Mouse (Mus musculus) limb, embryonic 11.5 days (tissue): Measurements from ENCODE around the gene Tmem19. TPM values are rescaled to one million over a fixed set of nuclear protein-coding genes. Genes with fewer than 3 reads are reported as not detected.

Experiments
- ATAC-seq: fragments of 200-750 bp; cut with Nextera tagmentation; 2 replicates; pipeline ENCODE4 v1.8.0; 2017; ENCODE audit warnings: low read depth; ENCODE audit not compliant: insufficient number of reproducible peaks, low FRiP score, low TSS enrichment
- DNase-seq: peaks from one replicate; pipeline ENCODE4 v3.0.0-alpha.2; 2015; ENCODE audit warnings: low spot score
- H3K27ac ChIP-seq: fragments of 300-500 bp; sonication (generic); replicated peaks from 2 replicates; pipeline ENCODE4 v1.5.1; 2014; ENCODE audit warnings: low read depth, mild to moderate bottlenecking, low read length
- H3K27me3 ChIP-seq: fragments of 300-500 bp; sonication (generic); 2 replicates; pipeline ENCODE4 v1.6.1; 2014; ENCODE audit warnings: mild to moderate bottlenecking, low read length, mixed read lengths; ENCODE audit not compliant: control insufficient read depth, insufficient read depth
- H3K36me3 ChIP-seq: fragments of 300-500 bp; sonication (generic); 2 replicates; pipeline ENCODE4 v1.6.1; 2014; ENCODE audit warnings: mild to moderate bottlenecking, low read length, moderate library complexity, mixed read lengths; ENCODE audit not compliant: control insufficient read depth, insufficient read depth
- H3K4me1 ChIP-seq: fragments of 300-500 bp; sonication (generic); 2 replicates; pipeline ENCODE4 v1.6.1; 2014; ENCODE audit warnings: low read length, mixed read lengths; ENCODE audit not compliant: control insufficient read depth, insufficient read depth
- H3K4me2 ChIP-seq: fragments of 300-500 bp; sonication (generic); 2 replicates; pipeline ENCODE4 v1.6.1; 2014; ENCODE audit warnings: low read depth, mild to moderate bottlenecking, moderate library complexity; ENCODE audit not compliant: severe bottlenecking
- H3K4me3 ChIP-seq: fragments of 300-500 bp; sonication (generic); 2 replicates; pipeline ENCODE4 v1.5.1; 2014; ENCODE audit warnings: low read depth, low read length
- H3K9ac ChIP-seq: fragments of 300-500 bp; sonication (generic); 2 replicates; pipeline ENCODE4 v1.6.1; 2014; ENCODE audit warnings: mild to moderate bottlenecking, low read length
- H3K9me3 ChIP-seq: fragments of 300-500 bp; sonication (generic); 2 replicates; pipeline ENCODE4 v1.6.1; 2016; ENCODE audit warnings: low read length; ENCODE audit not compliant: control insufficient read depth
- WGBS: fragments of 180-500 bp; shearing (Covaris S2); extraction: QIAGEN DNeasy Blood & Tissue Kit; methylation state at CpG from one replicate; pipeline ENCODE4 v1.1.7; 2014; 5-methylcytosine and 5-hydroxymethylcytosine counted together
- polyA plus RNA-seq: library from polyadenylated mRNA; unstranded; fragments of >200 nt; fragmentation: Nextera tagmentation; extraction: Ambion mirVana; gene quantifications from 2 replicates; pipeline ENCODE4 v1.2.1, GENCODE M21; 2014

The Tmem19 gene
- polyA plus RNA-seq, 1 experiment from 2014 or later, result 25.8 TPM

DNA sequence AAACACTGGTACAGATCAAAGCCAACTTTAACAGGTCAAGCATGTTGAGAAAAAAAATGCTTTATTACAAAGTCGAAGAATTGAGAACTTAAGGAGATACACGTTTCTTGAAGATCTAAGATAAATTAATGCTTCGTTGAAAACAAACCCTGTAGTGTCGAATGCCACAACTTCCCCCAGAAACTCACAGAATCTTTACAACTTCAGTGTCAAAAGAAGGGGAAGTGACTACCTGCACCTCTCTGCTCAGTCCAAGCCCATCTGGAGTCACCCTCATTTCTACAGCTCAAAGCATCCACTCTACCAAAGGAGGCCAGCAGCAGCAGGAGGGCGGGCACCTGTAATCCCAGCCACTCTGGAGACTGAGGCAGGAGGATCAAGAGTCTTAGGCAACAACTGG lies 50.1 kb downstream of the Tmem19 start:
- 88% methylated on average over 5 of the region's 5 CpGs for WGBS
- Histone ChIP-seq H3K27me3 (no peaks in the 10 kb centered on the region), H3K36me3 (no peaks in the 10 kb centered on the region), H3K9ac (no peak overlapping the region), H3K4me3 (no peak overlapping the region), H3K9me3 (no peaks in the 10 kb centered on the region), H3K4me1 (no peaks in the 10 kb centered on the region), H3K27ac (no peak overlapping the region), H3K4me2 (no peak overlapping the region)
- ATAC-seq (no peak), DNase-seq (no peak)

DNA sequence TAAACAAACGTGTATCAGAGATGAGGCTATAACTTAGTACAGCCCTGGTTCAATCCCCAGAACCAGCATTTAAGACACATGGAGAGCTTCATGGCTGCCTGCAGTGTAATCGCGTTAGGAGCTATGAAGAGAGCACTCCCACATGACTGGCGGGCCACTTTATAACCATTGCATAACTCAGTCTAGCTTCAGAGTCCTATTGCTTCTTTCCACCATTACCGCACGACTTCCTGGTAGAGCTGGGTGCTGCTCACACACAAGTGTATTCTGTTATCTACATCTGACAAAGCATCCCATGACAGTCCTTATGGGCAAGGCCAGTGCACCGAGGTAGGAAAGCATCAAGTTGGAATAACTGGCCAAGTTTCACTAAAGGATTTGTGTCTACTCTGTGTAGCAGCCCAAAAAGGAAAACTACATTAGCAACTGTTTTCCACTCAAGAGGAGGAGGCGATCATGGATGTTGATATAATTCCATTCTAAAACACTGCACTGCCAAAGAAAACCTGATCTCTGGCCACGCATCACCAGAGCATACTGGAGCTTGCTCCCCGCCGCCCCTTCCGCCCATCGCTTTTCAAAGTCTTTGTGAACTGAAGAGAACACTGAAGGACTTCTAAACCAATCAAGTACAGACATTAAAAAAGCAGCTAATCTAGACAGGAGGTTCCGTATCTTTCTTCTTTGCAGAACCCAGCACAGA lies 50.9 kb downstream of the Tmem19 start:
- no peak overlapping the region for H3K4me3 ChIP-seq
- no peaks in the 10 kb centered on the region for H3K9me3 ChIP-seq
- 90% methylated on average over 14 of the region's 14 CpGs for WGBS
- ATAC-seq (no peak), DNase-seq (no peak)
- no peak overlapping the region for H3K27ac ChIP-seq
- no peaks in the 10 kb centered on the region for H3K36me3 ChIP-seq
- H3K4me1 ChIP-seq, result no peaks in the 10 kb centered on the region
- no peak overlapping the region for H3K9ac ChIP-seq
- H3K4me2 ChIP-seq, result no peak overlapping the region
- H3K27me3 ChIP-seq, result no peaks in the 10 kb centered on the region

DNA sequence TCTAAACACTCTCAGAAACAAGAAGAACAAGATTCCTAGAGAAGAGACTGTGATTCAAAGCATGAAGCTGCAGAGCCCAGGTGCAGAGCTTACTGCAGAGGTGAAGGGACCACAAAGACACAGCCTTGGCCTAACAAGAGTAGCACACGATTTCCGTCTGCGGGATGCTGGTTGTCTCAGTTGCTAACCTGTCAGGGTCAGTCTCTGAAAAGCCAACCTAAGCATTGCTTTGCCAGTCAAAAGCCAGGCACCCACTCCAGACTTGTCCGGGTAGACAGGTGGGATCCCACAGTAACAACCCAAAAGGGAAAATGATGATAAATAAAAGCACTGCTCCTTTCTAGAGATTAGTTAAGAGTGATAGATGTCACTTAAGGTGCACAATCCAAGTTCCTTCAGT lies 53.1 kb downstream of the Tmem19 start:
- no peaks in the 10 kb centered on the region for H3K4me1 ChIP-seq
- H3K27me3 ChIP-seq, result no peaks in the 10 kb centered on the region
- no peaks in the 10 kb centered on the region for H3K9me3 ChIP-seq
- no peak overlapping the region for H3K27ac ChIP-seq
- 93% methylated on average over 4 of the region's 4 CpGs for WGBS
- H3K4me3 ChIP-seq, result no peak overlapping the region
- no peak overlapping the region for H3K9ac ChIP-seq
- DNase-seq (no peak), ATAC-seq (no peak)
- no peak overlapping the region for H3K4me2 ChIP-seq
- no peaks in the 10 kb centered on the region for H3K36me3 ChIP-seq

DNA sequence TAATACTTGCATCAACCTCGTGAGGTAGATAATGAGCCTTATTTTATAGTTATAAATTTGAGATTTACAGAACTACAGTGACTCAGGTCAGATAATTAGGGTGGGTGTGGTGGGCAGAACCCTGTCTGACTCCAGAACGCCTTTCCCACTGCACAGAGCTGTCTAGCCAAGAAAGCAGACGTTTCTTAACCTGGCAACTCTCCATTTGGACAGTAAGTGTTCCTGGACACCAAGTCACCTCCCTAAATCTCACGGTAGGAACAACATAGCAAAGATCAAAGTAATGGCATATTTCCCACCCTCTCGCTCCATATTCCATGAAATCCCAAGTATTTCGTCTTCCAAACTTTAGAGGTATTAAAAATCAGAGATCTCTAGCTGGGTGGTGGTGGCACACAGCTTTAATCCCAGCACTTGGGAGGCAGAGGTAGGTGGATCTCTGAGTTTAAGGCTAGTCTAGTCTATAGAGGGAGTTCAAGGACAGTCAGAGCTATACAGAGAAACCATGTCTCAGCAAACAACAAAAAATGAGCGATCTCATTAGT lies 54.9 kb downstream of the Tmem19 start:
- Histone ChIP-seq H3K4me1 (no peaks in the 10 kb centered on the region), H3K36me3 (no peaks in the 10 kb centered on the region), H3K4me2 (no peak overlapping the region), H3K9ac (no peak overlapping the region), H3K9me3 (no peaks in the 10 kb centered on the region), H3K4me3 (no peak overlapping the region), H3K27ac (no peak overlapping the region), H3K27me3 (no peaks in the 10 kb centered on the region)
- WGBS, result 90% methylated on average over 7 of the region's 7 CpGs
- no peak for ATAC-seq
- no peak for DNase-seq

DNA sequence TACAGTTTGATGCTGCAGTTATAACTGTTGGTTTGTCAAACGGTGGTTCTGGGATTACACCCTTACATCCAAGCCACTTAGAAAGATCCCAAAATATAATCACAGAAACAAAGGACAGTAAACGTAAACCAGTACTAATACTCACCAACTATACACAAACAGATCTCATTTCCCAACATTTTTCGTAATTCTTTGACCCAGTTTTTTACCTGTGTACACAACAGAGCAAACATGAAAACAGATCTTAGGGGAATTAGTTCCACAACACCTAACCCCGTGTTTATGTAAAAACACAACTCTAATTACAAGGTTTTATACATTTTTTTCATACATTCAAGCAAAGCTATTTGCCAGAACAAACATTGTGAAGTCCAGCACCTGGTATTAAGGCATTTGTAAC lies 63.6 kb downstream of the Tmem19 start:
- H3K4me1 ChIP-seq, result no peaks in the 10 kb centered on the region
- no peak for ATAC-seq
- H3K36me3 ChIP-seq, result peaks cover 2% of the 10 kb centered on the region; the same call in 1 of the 2 replicates
- no peaks in the 10 kb centered on the region for H3K27me3 ChIP-seq
- 92% methylated on average over 4 of the region's 4 CpGs for WGBS
- H3K4me2 ChIP-seq, result no peak overlapping the region
- no peak overlapping the region for H3K27ac ChIP-seq
- DNase-seq, result no peak
- H3K9me3 ChIP-seq, result no peaks in the 10 kb centered on the region
- H3K9ac ChIP-seq, result no peak overlapping the region
- H3K4me3 ChIP-seq, result no peak overlapping the region

DNA sequence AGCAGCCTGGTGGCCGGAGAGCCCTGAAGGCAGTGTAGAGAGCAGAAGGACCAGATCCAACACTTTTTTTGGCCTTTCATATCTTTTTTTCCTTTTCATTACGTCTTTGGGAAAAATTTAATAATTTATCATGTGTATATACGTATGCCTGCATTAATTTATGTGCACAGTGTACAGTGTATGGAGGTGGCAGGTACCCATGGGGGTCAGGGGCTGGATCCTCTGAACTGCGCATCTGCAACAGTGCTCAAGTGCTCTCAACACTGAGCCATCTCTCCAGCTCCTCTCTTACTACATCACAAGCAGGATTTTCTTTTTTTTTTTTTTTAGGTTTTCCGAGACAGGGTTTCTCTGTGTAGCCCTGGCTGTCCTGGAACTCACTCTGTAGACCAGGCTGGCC lies 64.7 kb downstream of the Tmem19 start:
- WGBS, result 99% methylated on average over 5 of the region's 5 CpGs
- no peak overlapping the region for H3K4me2 ChIP-seq
- H3K4me1 ChIP-seq, result no peaks in the 10 kb centered on the region
- no peak overlapping the region for H3K4me3 ChIP-seq
- H3K9ac ChIP-seq, result no peak overlapping the region
- ATAC-seq (no peak), DNase-seq (no peak)
- H3K27ac ChIP-seq, result no peak overlapping the region
- H3K27me3 ChIP-seq, result no peaks in the 10 kb centered on the region
- peaks cover 2% of the 10 kb centered on the region; the same call in 1 of the 2 replicates for H3K36me3 ChIP-seq
- no peaks in the 10 kb centered on the region for H3K9me3 ChIP-seq

DNA sequence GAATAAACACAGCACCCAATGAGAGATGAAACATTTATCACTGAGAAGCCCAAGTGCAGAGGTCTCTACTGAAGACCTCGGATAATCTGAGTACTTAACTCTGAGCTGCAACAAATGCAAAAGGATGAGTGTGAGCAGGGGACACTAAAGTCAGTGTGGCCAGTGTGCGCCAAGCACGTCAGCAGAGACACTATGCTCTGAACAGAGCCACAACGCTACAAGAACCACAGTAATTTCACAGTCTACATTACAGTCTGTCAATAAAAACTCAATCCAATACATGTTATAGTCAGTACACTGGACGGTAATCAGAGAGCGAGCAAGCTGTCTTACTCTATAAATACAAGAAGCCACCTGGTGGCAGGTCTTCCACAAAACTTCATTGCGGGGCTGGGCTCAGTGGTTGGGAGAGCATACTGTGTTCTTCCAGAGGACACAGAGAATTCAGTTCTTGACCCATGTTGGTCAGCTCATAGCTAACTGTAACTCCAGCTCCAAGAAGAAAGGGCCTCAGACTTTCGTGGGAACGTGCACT lies 65.8 kb downstream of the Tmem19 start:
- H3K27me3 ChIP-seq, result no peaks in the 10 kb centered on the region
- no peaks in the 10 kb centered on the region for H3K4me1 ChIP-seq
- no peak for DNase-seq
- H3K4me2 ChIP-seq, result no peak overlapping the region
- peaks cover 2% of the 10 kb centered on the region; the same call in 1 of the 2 replicates for H3K36me3 ChIP-seq
- WGBS, result 89% methylated on average over 9 of the region's 9 CpGs
- no peak overlapping the region for H3K9ac ChIP-seq
- H3K27ac ChIP-seq, result no peak overlapping the region
- no peak for ATAC-seq
- H3K9me3 ChIP-seq, result no peaks in the 10 kb centered on the region
- no peak overlapping the region for H3K4me3 ChIP-seq

DNA sequence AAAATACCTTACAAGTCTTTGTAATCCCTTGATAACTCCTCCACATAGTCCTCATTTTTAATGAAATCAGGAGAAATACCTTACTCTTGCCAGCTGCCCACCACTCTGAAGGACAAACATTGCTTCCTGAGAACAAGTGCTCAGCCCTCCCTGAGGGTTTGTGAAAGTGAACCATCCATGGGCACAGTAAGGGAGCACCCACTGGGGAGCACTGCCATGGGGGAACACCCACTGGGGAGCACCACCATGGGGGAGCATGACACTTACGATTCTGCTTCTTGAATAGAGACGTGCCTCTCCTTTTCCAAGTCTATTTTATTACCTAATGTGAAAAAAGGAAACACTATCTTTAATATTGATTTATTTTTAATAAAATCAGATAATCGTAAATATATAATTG lies 67.1 kb downstream of the Tmem19 start:
- DNase-seq (no peak), ATAC-seq (no peak)
- Histone ChIP-seq H3K27me3 (no peaks in the 10 kb centered on the region), H3K4me3 (no peak overlapping the region), H3K4me1 (no peaks in the 10 kb centered on the region), H3K36me3 (peaks cover 5% of the 10 kb centered on the region; the same call in 1 of the 2 replicates), H3K27ac (no peak overlapping the region), H3K9ac (no peak overlapping the region), H3K9me3 (no peaks in the 10 kb centered on the region), H3K4me2 (no peak overlapping the region)
- WGBS, result 96% methylated on average over 3 of the region's 3 CpGs
